Mouse (Mus musculus): ENCODE measurements around the gene Slc32a1.
A peak's percentile ranks its signal among the peaks of the same experiment; 100 is the strongest.

The Slc32a1 gene

GRCm38 (mm10) chr2:158612671-158613250 lies 2.2 kb downstream of the Slc32a1 start:
- DNase-seq (ENCODE audit: low read depth): no peak

GRCm38 (mm10) chr2:158613541-158614417 lies 3.2 kb downstream of the Slc32a1 start:
- DNase-seq (ENCODE audit: low read depth): peak; percentile 64

- DNase-seq (ENCODE audit: low read depth): no peak
Measured at GRCm38 (mm10) chr2:158614418-158614955, 3.9 kb downstream of the Slc32a1 start.

- DNase-seq (ENCODE audit: low read depth): no peak
Measured at GRCm38 (mm10) chr2:158615161-158615680, 4.7 kb downstream of the Slc32a1 start.

- DNase-seq (ENCODE audit: low read depth): no peak
Measured at GRCm38 (mm10) chr2:158615702-158616101, 5.1 kb downstream of the Slc32a1 start.

GRCm38 (mm10) chr2:158616296-158616695 lies 5.7 kb downstream of the Slc32a1 start:
- no peak for DNase-seq (ENCODE audit: low read depth)

GRCm38 (mm10) chr2:158616790-158617189 lies 6.2 kb downstream of the Slc32a1 start:
- DNase-seq (ENCODE audit: low read depth): no peak

GRCm38 (mm10) chr2:158624718-158625222 lies 14.2 kb downstream of the Slc32a1 start, which contains the start of gene Actr5:
Actr5 (plus strand) TSS chr2:158624888.
- DNase-seq (ENCODE audit: low read depth): peak; percentile 96

- peak; percentile 35 for DNase-seq (ENCODE audit: low read depth)
Measured at GRCm38 (mm10) chr2:158625231-158625630, 14.7 kb downstream of the Slc32a1 start.

- no peak for DNase-seq (ENCODE audit: low read depth)
Measured at GRCm38 (mm10) chr2:158625697-158626096, 15.1 kb downstream of the Slc32a1 start.

- DNase-seq (ENCODE audit: low read depth): peak; percentile 45
Measured at GRCm38 (mm10) chr2:158628858-158629257, 18.3 kb downstream of the Slc32a1 start.

GRCm38 (mm10) chr2:158629414-158629813 lies 18.8 kb downstream of the Slc32a1 start:
- peak; percentile 43 for DNase-seq (ENCODE audit: low read depth)

- no peak for DNase-seq (ENCODE audit: low read depth)
Measured at GRCm38 (mm10) chr2:158631873-158632272, 21.3 kb downstream of the Slc32a1 start.

- peak; percentile 62 for DNase-seq (ENCODE audit: low read depth)
Measured at GRCm38 (mm10) chr2:158641869-158642268, 31.3 kb downstream of the Slc32a1 start.

GRCm38 (mm10) chr2:158642587-158642986 lies 32.0 kb downstream of the Slc32a1 start:
- no peak for DNase-seq (ENCODE audit: low read depth)

- DNase-seq (ENCODE audit: low read depth): no peak
Measured at GRCm38 (mm10) chr2:158643791-158644190, 33.2 kb downstream of the Slc32a1 start.

GRCm38 (mm10) chr2:158651159-158651908 lies 40.8 kb downstream of the Slc32a1 start:
- peak; percentile 59 for DNase-seq (ENCODE audit: low read depth)

GRCm38 (mm10) chr2:158652985-158653384 lies 42.4 kb downstream of the Slc32a1 start:
- peak; percentile 83 for DNase-seq (ENCODE audit: low read depth)

GRCm38 (mm10) chr2:158654717-158655116 lies 44.1 kb downstream of the Slc32a1 start:
- DNase-seq (ENCODE audit: low read depth): peak; percentile 76

GRCm38 (mm10) chr2:158655806-158656205 lies 45.2 kb downstream of the Slc32a1 start:
- no peak for DNase-seq (ENCODE audit: low read depth)

- DNase-seq (ENCODE audit: low read depth): peak; percentile 77
Measured at GRCm38 (mm10) chr2:158658822-158659221, 48.3 kb downstream of the Slc32a1 start.

- DNase-seq (ENCODE audit: low read depth): no peak
Measured at GRCm38 (mm10) chr2:158659346-158659745, 48.8 kb downstream of the Slc32a1 start.
